Mouse (Mus musculus) small intestine, adult 2 months (tissue): Measurements from ENCODE around the gene Mcoln3.

Experiments used
- CTCF ChIP-seq: fragments of 200-500 bp; IDR thresholded peaks from 2 replicates; pipeline ENCODE4 v1.5.1; 2012; ENCODE audit warnings: low read depth, mild to moderate bottlenecking, control low read depth, inconsistent platforms, low read length, moderate library complexity, mixed read lengths; ENCODE audit not compliant: insufficient replicate concordance, insufficient read length; ENCODE audit errors: extremely low read depth
- POLR2A ChIP-seq: fragments of 200-500 bp; IDR thresholded peaks from 2 replicates; pipeline ENCODE4 v1.6.1; 2012; ENCODE audit warnings: low read depth, mild to moderate bottlenecking, control low read depth, inconsistent platforms, low read length, moderate library complexity

DNA sequence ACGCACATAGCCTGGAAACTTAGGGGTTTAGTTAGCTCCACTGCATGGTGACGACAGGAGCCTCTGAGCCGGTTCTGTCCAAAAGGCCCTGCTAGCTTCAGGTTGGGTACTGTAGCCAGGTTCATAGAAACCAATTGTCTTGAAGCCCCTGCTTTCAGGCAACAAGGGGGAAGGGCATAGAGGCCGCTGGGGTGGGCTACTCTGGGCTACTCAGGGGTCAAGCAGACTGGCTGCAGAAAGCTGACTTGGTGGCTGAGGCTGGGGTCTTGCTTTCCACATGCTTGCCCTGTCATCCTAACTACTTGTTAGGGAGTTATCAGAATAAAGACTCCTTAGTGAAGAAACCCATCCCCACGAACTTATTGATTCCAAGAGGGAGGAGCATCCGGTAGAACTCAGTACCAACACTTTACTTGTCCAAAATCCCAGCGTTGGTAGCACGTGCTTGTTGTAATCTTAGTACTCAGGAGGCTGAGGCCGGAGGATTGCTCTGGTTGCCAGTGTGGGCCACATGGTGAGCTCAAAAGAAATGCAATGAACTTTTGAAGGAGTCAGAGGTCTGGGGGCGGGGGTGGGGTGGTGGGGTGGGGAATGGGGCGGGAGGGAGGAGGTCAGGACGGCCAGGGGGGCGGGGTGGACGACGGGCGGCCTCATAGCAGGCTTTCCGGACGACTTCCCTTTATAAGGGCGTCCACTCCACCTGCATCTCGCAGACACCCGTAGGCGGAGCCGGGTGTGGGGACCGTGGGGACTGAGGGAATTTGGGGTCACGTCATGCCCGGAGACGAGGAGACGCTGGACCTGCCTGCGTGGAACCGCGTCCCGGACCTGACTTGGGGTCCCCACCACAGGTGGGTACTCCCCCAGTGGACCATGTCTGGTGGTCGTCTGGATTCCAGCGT is 32.2 kb downstream of the Mcoln3 start, which contains the start of gene Mcoln2:
- TF ChIP-seq POLR2A (no peak), CTCF (no peak)
